Mouse (Mus musculus) gastrocnemius, postnatal 4 days (tissue): ENCODE results near the gene Otud7b. TPM values are rescaled to one million over a fixed set of nuclear protein-coding genes. Genes with fewer than 3 reads are reported as not detected.
A peak's percentile ranks its signal among the peaks of the same experiment; 100 is the strongest.

Experiments
- DNase-seq, 2 experiments: peaks; one replicate each; pipeline ENCODE4 v3.0.0; 2021 to 2022; ENCODE audit warnings: low spot score in 2 of 2, mixed read lengths in 2 of 2
- total RNA-seq, 2 experiments: library from RNA; stranded (reverse); gene quantifications; 2 replicates each; pipeline ENCODE4 v1.2.3; 2021

Gene Otud7b
- total RNA-seq, 2 experiments from 2014 or later: 61.0 to 65.7 TPM

GRCm38 (mm10) chr3:96082714-96083508 lies 21.4 kb upstream of the Otud7b start:
- no peak for DNase-seq

GRCm38 (mm10) chr3:96084146-96084755 lies 20.1 kb upstream of the Otud7b start:
- DNase-seq: no peak

- no peak for DNase-seq
Observed at GRCm38 (mm10) chr3:96087219-96087618, 17.1 kb upstream of the Otud7b start.

- no peak for DNase-seq
Observed at GRCm38 (mm10) chr3:96087801-96088200, 16.5 kb upstream of the Otud7b start.

GRCm38 (mm10) chr3:96089882-96090489 lies 14.3 kb upstream of the Otud7b start:
- DNase-seq: no peak

DNA sequence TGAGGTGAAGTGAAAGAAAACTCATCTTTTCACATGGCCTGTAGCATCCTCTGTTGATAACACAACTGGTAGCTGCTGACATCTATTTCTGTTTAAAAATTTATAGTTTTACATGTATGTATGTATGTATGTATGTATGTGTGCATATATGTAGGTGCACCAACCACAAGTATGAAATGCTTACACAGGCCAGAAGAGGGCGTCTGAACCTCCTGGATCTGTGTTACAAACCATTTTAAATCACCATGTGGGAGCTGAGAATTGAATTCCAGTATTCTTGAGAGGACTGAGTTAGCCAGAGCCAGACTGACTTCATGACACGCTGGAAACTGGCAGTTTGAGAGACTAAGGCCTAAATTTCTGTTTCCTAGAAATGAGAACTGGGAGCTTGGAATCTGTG lies 13.2 kb upstream of the Otud7b start:
- no peak for DNase-seq

- DNase-seq: no peak
Observed at GRCm38 (mm10) chr3:96091966-96092365, 12.4 kb upstream of the Otud7b start.

GRCm38 (mm10) chr3:96093509-96093908 lies 10.8 kb upstream of the Otud7b start:
- no peak for DNase-seq

DNA sequence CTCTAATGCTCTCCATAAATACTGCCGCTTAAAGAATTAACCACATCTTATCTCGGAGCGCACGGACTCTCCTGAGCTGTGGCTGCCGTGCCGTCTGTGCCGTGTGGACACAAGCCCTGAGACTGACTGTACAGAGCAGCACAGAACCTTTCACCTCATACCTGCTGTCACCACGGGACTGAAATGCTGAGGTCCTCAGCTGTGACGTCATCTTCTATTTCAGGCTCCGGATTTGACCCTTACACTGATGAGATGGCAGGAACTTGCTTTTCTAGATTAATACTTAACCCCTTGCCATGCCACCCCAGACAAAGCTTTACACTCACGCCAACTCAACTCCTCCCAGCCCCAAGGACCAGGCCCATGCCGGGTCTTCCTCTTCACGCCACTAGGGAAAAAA lies 10.1 kb upstream of the Otud7b start:
- DNase-seq: no peak

DNA sequence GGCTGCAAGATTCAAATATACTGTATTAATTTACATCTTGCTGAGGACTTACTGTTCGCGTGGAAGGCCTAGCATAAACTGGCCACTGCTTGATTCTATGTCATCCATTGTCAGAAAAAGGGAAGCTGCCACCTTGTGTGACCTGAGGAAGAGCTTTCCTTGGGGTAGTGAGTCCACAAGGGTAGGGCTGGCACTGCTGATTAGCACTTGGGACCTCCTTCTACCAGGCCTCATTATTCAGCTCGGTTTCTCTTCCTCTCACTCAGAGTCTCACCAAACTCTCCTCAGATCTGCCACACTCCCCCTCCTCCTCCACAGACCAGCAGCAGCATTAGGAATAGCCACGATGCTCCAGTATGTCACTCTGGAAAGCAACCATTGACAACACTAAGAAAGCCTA lies 6.2 kb upstream of the Otud7b start:
- DNase-seq: no peak

GRCm38 (mm10) chr3:96098616-96099267 lies 5.6 kb upstream of the Otud7b start:
- peak in 1 of 2 experiments; percentile 31 for DNase-seq

DNA sequence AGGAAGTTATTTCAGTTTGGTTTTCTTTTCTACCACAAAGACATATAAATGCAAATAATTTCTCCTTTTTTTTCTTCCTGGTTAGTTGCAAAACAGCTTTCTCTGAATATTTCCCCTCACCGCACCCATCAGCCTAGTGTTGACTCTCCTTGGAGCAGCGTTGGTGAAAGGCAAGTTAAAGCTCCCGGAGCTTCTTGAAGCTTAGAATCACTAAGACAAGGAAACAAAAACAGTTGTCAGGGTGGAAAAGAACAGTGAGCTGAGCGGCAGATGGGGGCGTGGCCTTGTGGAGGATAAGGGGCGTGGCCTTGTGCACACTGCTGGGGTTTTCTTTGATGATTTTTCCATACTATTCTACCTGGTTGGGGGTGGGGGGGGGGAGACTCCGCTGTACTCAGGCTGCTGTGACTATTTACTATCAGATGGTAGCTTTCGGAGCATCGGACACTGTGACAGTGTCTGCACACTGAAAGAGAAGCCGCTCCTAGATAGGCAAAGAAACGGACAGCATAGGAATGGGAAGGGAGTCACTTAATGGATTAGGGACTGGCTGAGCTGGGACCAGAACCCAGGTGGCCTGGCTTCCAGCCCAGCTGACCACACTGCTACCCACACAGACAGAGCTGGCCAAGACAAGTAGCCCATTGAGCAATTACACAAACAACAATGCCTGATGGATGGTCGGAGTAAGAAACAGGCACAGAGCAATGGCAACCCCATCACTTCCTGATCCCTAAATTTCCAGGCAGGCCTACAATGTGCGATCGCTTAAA lies 2.0 kb upstream of the Otud7b start:
- peak in 1 of 2 experiments; percentile 33 for DNase-seq

GRCm38 (mm10) chr3:96103901-96104260 lies 446 bp upstream of the Otud7b start:
- no peak for DNase-seq

DNA sequence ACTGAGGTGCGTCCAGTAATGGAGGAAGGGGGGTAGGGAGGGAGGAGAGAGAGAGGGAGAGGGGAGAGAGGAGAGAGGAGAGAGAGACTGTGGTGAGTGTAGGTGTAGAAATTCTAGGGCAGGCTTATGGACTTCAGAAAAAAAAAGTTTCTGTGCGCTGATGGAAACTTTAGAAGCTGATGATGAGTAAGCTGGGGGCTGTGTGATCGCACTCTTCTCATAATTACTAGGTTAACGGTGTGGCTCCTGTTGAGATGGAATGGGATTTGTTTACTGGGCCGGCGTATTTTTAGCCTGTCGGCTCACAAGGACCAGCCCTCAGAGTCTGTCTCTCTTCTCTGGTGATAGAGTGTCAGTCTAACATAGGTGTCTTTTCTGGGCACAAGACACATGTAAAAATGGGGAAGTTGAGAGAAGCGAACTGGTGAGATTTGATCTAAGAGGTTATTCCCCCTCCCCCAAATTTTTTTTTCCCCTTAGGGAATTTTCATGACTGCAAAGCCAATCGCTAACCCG lies 963 bp downstream of the Otud7b start:
- DNase-seq: no peak

- no peak for DNase-seq
Observed at GRCm38 (mm10) chr3:96106151-96106550, 1.8 kb downstream of the Otud7b start.

GRCm38 (mm10) chr3:96108315-96108714 lies 4.0 kb downstream of the Otud7b start:
- DNase-seq: no peak

DNA sequence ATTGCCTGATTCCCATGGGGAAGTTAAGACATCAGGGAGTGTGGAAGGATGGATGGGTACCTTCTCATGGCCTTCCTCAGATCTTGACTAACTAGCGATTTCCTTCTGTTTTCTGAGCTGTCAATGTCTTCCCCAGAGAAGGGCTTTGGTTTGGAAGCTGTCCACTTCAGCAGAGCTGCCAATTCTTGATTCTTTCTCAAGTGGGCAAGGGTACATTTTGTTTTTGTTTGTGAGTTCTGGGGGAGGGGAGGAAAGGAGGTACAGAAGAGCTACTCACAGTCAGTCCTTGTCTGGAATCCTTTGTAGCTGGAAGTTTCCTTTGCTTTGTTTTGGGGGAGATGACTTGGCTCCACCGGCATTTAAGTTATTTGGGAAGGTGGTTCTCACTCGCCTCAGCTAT lies 8.9 kb downstream of the Otud7b start:
- DNase-seq: no peak

DNA sequence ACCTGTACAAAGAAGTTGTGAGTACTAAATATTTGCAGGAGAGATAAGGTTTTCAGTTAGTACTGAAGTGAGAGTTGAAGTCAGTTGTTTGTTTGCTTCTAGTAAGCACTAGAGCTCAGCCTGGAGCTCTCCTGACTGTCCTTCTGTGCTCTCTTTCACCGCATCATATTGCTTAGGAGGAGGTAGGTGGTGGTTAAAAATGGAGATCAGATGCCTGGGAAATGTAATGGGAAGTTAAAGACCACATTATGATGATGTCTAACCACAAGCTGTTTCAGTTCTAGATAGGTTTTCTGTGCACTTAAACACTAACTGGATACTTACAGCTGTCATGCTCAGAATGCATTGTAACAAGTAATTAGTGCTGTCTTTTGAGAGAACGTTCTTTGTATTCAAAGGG lies 13.8 kb downstream of the Otud7b start:
- DNase-seq: no peak

DNA sequence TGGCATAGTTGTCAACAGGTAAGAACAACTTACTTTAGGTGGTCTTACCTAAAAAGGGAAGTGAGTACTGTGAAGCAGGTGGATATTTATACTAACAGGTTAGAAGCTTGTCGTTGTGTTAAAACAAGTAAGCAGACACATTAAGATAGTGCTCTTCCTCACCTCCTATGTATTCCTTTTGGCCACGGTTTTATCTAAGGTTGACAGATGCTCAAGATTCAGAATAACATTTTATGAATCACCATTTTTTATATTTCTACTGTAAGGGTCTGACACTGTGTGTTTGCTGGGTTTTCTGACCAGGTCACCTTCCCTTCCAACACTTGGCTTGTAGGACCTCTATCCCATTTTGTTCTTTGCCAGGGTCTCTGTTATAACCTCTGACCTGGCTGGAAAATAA lies 14.4 kb downstream of the Otud7b start:
- no peak for DNase-seq

GRCm38 (mm10) chr3:96124235-96124634 lies 19.9 kb downstream of the Otud7b start:
- DNase-seq: no peak

- DNase-seq: no peak
Observed at GRCm38 (mm10) chr3:96128128-96128527, 23.8 kb downstream of the Otud7b start.
